Mouse (Mus musculus) C2C12 (cell line): ENCODE results near the gene Prr14l. TPM values are rescaled to one million over a fixed set of nuclear protein-coding genes. Genes with fewer than 3 reads are reported as not detected.
"Not testable (repeated sequence)": the region's sequence is repeated elsewhere in the genome, so short reads cannot be mapped to it uniquely, and the experiment has no call there.

Experiments
- H3K27me3 ChIP-seq: one replicate; pipeline ENCODE4 v1.6.1; 2011; ENCODE audit not compliant: control insufficient read depth, insufficient read depth, insufficient read length
- H3K36me3 ChIP-seq: one replicate; pipeline ENCODE4 v1.6.1; 2011; ENCODE audit not compliant: control insufficient read depth, insufficient read depth
- H3K4me3 ChIP-seq: one replicate; pipeline ENCODE4 v1.5.1; 2011; ENCODE audit warnings: mild to moderate bottlenecking, control low read depth; ENCODE audit not compliant: poor library complexity, insufficient read depth, severe bottlenecking
- H3K79me2 ChIP-seq: one replicate; pipeline ENCODE4 v1.6.1; 2011; ENCODE audit not compliant: control insufficient read depth, insufficient read depth
- H3K79me3 ChIP-seq: one replicate; pipeline ENCODE4 v1.6.1; 2011; ENCODE audit warnings: low read depth, control low read depth
- H3ac ChIP-seq: one replicate; pipeline ENCODE3; 2011; ENCODE audit warnings: low read depth; ENCODE audit not compliant: control insufficient read depth, insufficient read length
- CEBPB ChIP-seq: IDR thresholded peaks from one replicate; pipeline ENCODE4 v1.6.1; 2011; ENCODE audit warnings: low read depth, mild to moderate bottlenecking, control low read depth, moderate library complexity
- CTCF ChIP-seq: IDR thresholded peaks from one replicate; pipeline ENCODE4 v1.5.1; 2011; ENCODE audit not compliant: control insufficient read depth, insufficient read depth, insufficient read length
- FOSL1 ChIP-seq: IDR thresholded peaks from one replicate; pipeline ENCODE4 v1.8.0; 2011; ENCODE audit warnings: mild to moderate bottlenecking, low read length; ENCODE audit not compliant: poor library complexity, insufficient read depth, severe bottlenecking
- MAX ChIP-seq: IDR thresholded peaks from one replicate; pipeline ENCODE4 v1.6.1; 2011; ENCODE audit warnings: mild to moderate bottlenecking, control low read depth
- MYOD1 ChIP-seq: IDR thresholded peaks from one replicate; pipeline ENCODE4 v1.6.1; 2011; ENCODE audit warnings: low read depth; ENCODE audit not compliant: control insufficient read depth, insufficient read length
- MYOG ChIP-seq: IDR thresholded peaks from one replicate; pipeline ENCODE4 v1.6.1; 2011; ENCODE audit not compliant: control insufficient read depth, insufficient read length; ENCODE audit errors: extremely low read depth
- USF1 ChIP-seq: IDR thresholded peaks from one replicate; pipeline ENCODE4 v1.6.1; 2011; ENCODE audit warnings: low read depth, mild to moderate bottlenecking, control low read depth, moderate library complexity
- polyA plus RNA-seq: library from polyadenylated mRNA; unstranded; fragments of >200 nt; fragmentation: generic; extraction: Trizol; gene quantifications from one replicate; pipeline ENCODE4 v1.2.1, GENCODE M21; 2012; ENCODE audit warnings: missing spikeins

The Prr14l gene
- polyA plus RNA-seq, 1 experiment, result 3.9 TPM

- peaks cover 4% of the 10 kb centered on the region for H3K36me3 ChIP-seq
- peaks cover 92% of the 10 kb centered on the region for H3K79me2 ChIP-seq
- no peaks in the 10 kb centered on the region for H3K27me3 ChIP-seq
- H3K4me3 ChIP-seq, result no peak overlapping the region
- peaks cover 65% of the 10 kb centered on the region for H3K79me3 ChIP-seq
- TF ChIP-seq CEBPB (no peak), MYOG (no peak), USF1 (no peak), MYOD1 (no peak), CTCF (no peak), MAX (no peak), FOSL1 (no peak)
- H3ac ChIP-seq, result no peak overlapping the region
Observed at GRCm38 (mm10) chr5:32849178-32849577, 4.9 kb downstream of the Prr14l start.

- H3ac ChIP-seq, result no peak overlapping the region
- no peaks in the 10 kb centered on the region for H3K27me3 ChIP-seq
- H3K4me3 ChIP-seq, result no peak overlapping the region
- H3K36me3 ChIP-seq, result peaks cover 58% of the 10 kb centered on the region
- TF ChIP-seq FOSL1 (no peak), MYOG (no peak), MAX (no peak), CTCF (no peak), USF1 (no peak), CEBPB (no peak)
- H3K79me3 ChIP-seq, result peaks cover 1% of the 10 kb centered on the region
- peaks cover 11% of the 10 kb centered on the region for H3K79me2 ChIP-seq
Observed at GRCm38 (mm10) chr5:32840029-32840428, 14.0 kb downstream of the Prr14l start.

- Histone ChIP-seq H3K4me3 (no peak overlapping the region), H3K79me3 (no peaks in the 10 kb centered on the region), H3ac (no peak overlapping the region), H3K36me3 (peaks cover 54% of the 10 kb centered on the region), H3K79me2 (no peaks in the 10 kb centered on the region), H3K27me3 (no peaks in the 10 kb centered on the region)
- TF ChIP-seq MYOD1 (no peak), CTCF (no peak), FOSL1 (no peak), MYOG (no peak), USF1 (no peak), CEBPB (no peak)
Observed at GRCm38 (mm10) chr5:32836976-32837375, 17.1 kb downstream of the Prr14l start.

- no peak overlapping the region for H3K4me3 ChIP-seq
- peaks cover 57% of the 10 kb centered on the region for H3K36me3 ChIP-seq
- no peaks in the 10 kb centered on the region for H3K79me3 ChIP-seq
- no peaks in the 10 kb centered on the region for H3K79me2 ChIP-seq
- no peak overlapping the region for H3ac ChIP-seq
- TF ChIP-seq FOSL1 (no peak), MAX (no peak), CTCF (no peak), CEBPB (no peak), USF1 (no peak), MYOD1 (no peak), MYOG (no peak)
- no peaks in the 10 kb centered on the region for H3K27me3 ChIP-seq
Observed at GRCm38 (mm10) chr5:32834497-32834896, 19.6 kb downstream of the Prr14l start.

- Histone ChIP-seq H3K36me3 (peaks cover 56% of the 10 kb centered on the region), H3ac (no peak overlapping the region), H3K79me3 (no peaks in the 10 kb centered on the region), H3K79me2 (no peaks in the 10 kb centered on the region), H3K27me3 (no peaks in the 10 kb centered on the region), H3K4me3 (no peak overlapping the region)
- no peak for TF ChIP-seq CEBPB
- TF ChIP-seq USF1, result no peak
- TF ChIP-seq FOSL1, result no peak
- TF ChIP-seq CTCF, result no peak
- TF ChIP-seq MAX, result no peak
- no peak for TF ChIP-seq MYOG
- TF ChIP-seq MYOD1, result no peak
Observed at GRCm38 (mm10) chr5:32830054-32830453, 24.0 kb downstream of the Prr14l start.

GRCm38 (mm10) chr5:32828766-32829165 is 25.3 kb downstream of the Prr14l start:
- peaks cover 53% of the 10 kb centered on the region for H3K36me3 ChIP-seq
- H3K27me3 ChIP-seq, H3ac ChIP-seq, H3K4me3 ChIP-seq, H3K79me3 ChIP-seq, H3K79me2 ChIP-seq: not testable (repeated sequence)

- peaks cover 1% of the 10 kb centered on the region for H3K79me3 ChIP-seq
- no peak within 1 kb of the TSS for H3ac ChIP-seq
- no peak within 1 kb of the TSS for H3K4me3 ChIP-seq
- H3K79me2 ChIP-seq, result no peaks in the 10 kb centered on the region
- TF ChIP-seq USF1 (no peak), MAX (no peak), CEBPB (no peak), MYOD1 (no peak), MYOG (no peak), CTCF (no peak), FOSL1 (no peak)
- H3K27me3 ChIP-seq, result no peaks in the 10 kb centered on the region
- peaks cover 41% of the 10 kb centered on the region for H3K36me3 ChIP-seq
Observed at GRCm38 (mm10) chr5:32827009-32827408, 27.0 kb downstream of the Prr14l start, which contains the start of gene Gm20671. Gene Gm20671, minus strand, starts transcription at chr5:32827109.
